Mouse (Mus musculus): ENCODE results near the gene H13.

The H13 gene

GRCm38 (mm10) chr2:152736748-152737147 lies 67.5 kb downstream of the H13 start:
- no peak for DNase-seq

GRCm38 (mm10) chr2:152737306-152738221 lies 68.3 kb downstream of the H13 start:
- no peak for DNase-seq

DNA sequence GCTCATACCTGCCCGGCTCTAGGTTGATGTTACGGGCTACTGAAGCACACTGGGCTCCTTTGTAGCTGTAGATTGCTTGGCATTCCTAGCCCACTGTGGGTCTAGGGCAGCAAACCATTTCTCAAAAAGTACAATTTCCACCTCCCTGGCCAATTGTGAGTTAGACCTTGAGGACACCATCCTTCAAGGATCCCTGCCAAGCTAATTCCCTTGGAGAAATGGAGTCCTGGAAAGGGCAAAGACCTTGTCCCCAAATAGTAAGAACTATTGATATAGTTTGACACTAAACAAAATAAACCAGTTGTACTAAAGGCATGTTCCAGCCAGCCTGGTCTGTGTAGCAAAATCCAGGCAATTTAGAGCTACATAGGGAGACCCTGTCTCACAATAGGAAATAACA lies 69.1 kb downstream of the H13 start:
- DNase-seq, result no peak

DNA sequence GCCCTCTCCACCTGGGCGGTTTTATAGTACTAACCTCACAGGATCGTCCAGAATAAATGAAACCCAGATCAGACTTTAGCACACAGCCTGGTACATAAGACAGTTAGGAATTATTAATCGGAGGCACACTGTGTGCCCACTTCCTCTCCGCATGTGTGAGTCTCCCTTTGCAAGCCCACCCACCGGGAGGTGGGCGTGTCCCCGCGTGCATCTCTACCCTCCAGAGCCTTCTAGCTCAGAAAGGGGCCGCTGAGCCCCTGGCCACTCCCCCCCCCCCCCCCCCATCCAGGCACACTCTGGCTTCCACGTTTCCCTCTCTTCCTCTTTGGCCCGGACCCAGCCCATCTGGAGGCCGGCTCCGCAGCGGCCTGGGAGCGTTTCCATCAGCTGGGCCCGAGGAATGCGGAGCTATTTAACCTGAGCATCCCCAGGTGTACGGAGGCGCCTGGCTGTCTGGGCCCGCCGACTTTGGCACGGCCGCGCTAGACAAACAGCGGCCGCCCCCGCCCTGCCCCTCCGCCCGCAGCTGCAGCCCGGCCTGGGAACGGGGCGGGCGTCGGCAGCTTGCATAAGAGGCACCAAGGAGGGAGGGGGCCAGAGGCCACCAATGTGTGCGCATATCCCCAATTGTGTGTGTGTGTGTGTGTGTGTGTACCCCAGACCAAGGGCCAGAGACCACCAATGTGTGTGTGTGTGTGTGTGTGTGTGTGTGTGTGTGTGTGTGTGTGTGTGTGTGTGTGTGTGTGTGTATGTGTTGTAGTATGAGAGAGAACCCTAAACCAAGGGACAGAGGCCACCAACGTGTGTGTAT lies 70.0 kb downstream of the H13 start:
- peak; percentile 83 for DNase-seq

DNA sequence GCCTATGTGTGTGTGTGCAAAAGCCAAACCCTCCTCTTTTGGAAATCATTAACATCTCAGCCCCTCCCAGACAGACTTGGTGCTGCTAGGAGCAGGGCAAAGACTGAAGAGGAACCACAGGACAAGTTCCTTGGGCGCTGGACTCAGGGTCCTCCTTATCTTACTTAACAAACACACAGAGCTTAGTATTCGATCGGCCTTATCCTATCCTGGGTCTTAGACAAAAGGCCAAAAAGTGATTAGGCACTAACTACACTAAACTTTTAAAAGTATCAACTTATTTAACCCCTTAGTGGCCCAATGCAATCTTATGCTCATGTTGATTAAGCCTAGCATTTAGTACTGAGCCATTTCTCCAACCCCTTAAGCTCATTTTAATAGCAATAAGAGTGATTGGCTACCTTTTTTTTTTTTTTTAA lies 70.6 kb downstream of the H13 start:
- DNase-seq, result no peak

- no peak for DNase-seq
Measured at GRCm38 (mm10) chr2:152740490-152740889, 71.2 kb downstream of the H13 start.

DNA sequence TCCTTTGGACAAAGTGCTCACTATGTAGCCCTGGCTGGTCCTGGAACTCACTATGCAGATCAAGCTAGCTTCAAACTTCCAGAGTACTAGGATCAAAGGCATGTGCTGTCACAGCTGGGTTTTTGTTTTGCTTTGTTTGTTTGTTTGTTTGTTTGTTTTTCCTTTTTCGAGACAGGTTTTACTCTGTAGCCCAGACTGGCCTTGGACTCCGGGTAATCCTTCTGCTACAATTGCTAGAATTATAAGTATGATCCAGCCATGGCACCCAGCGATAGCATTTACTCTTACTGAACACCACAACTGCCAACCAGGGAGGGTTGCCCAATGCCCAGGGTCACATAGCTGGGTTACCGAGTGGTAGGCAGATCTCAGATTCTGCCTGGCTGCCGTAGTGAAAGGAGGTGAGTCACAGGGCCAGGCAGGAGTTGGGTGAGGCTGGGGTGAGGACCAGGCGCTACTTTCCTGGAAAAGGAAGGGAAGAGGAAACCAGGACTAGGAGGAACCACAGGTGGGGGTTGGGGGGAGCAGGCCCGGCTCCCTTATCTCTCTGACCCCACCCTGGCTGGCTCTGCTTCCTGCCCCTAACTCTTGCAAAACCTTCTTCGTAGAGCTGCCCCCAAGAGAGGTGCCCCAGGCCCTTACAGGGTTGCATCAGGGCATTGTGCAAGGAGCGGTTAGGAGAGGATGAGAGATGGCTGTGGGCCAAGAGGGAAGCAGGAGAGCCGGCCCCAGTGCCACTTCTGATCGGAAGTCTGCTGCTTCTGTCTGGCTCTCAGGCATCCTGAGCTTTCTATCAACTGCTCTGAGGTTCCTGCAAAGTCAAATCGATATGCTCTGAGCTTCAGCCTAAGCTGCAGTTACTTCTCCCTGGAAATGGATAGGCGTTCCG lies 72.1 kb downstream of the H13 start:
- DNase-seq, result peak; percentile 91

DNA sequence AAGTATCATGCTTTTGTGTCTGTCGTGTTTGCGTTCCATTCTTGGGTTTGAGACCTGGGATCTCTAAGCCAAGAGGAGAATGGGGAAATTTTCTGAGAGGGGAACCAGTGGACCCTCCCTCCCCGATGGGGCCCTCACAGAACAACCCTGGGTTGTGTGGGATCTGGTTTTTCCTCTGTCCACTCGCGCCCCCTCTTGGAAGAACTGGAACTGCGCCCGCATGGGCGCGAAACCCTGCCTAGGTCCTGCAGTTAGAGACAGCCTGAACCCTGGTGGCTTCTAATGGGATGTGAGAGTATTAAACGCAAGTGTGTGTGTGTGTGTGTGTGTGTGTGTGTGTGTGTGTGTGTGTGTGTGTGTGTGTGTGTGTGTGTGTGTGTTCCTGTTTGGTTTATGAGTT lies 73.2 kb downstream of the H13 start:
- peak; percentile 85 for DNase-seq

GRCm38 (mm10) chr2:152753944-152754711 lies 84.9 kb downstream of the H13 start, which contains the start of gene Cox4i2:
Gene Cox4i2 (plus strand): TSS chr2:152754173.
- DNase-seq, result peak; percentile 42

- DNase-seq, result no peak
Measured at GRCm38 (mm10) chr2:152756474-152757393, 87.5 kb downstream of the H13 start.

- no peak for DNase-seq
Measured at GRCm38 (mm10) chr2:152757478-152757877, 88.2 kb downstream of the H13 start.
